Mouse (Mus musculus) testis, adult 2 months (tissue): Measurements from ENCODE around the gene Map2k6. TPM values are rescaled to one million over a fixed set of nuclear protein-coding genes. Genes with fewer than 3 reads are reported as not detected.

Experiments used
- H3K27ac ChIP-seq: fragments of 200-500 bp; 2 replicates; pipeline ENCODE4 v1.5.1; 2012; ENCODE audit warnings: low read depth, low read length; ENCODE audit not compliant: control insufficient read depth, insufficient read depth
- H3K27me3 ChIP-seq: fragments of 200-500 bp; 2 replicates; pipeline ENCODE4 v1.6.1; 2012; ENCODE audit warnings: mild to moderate bottlenecking, low read length, moderate library complexity; ENCODE audit not compliant: control insufficient read depth, insufficient read depth
- H3K36me3 ChIP-seq: fragments of 200-500 bp; 2 replicates; pipeline ENCODE4 v1.6.1; 2012; ENCODE audit warnings: mild to moderate bottlenecking, low read length; ENCODE audit not compliant: control insufficient read depth, insufficient read depth
- H3K4me1 ChIP-seq: fragments of 200-500 bp; 2 replicates; pipeline ENCODE4 v1.6.1; 2012; ENCODE audit warnings: low read length; ENCODE audit not compliant: control insufficient read depth, insufficient read depth
- H3K4me3 ChIP-seq: fragments of 200-500 bp; 2 replicates; pipeline ENCODE4 v1.5.1; 2012; ENCODE audit warnings: low read depth, mild to moderate bottlenecking, low read length, moderate library complexity, mixed read lengths; ENCODE audit not compliant: control insufficient read depth
- CTCF ChIP-seq: fragments of 200-500 bp; IDR thresholded peaks from 2 replicates; pipeline ENCODE4 v1.5.1; 2012; ENCODE audit warnings: low read depth, mild to moderate bottlenecking, inconsistent platforms, low read length, moderate library complexity; ENCODE audit not compliant: control insufficient read depth, insufficient read depth, insufficient replicate concordance
- POLR2A ChIP-seq: fragments of 200-500 bp; IDR thresholded peaks from 2 replicates; pipeline ENCODE4 v1.6.1; 2012; ENCODE audit warnings: low read depth, mild to moderate bottlenecking, inconsistent platforms, low read length, moderate library complexity; ENCODE audit not compliant: control insufficient read depth
- polyA plus RNA-seq: library from polyadenylated mRNA; depleted of rRNA; stranded (reverse); fragments of >200 nt; gene quantifications from 2 replicates; pipeline ENCODE4 v1.2.3, GENCODE M21; 2012

The Map2k6 gene
- polyA plus RNA-seq, 1 experiment = 0.68 TPM

GRCm38 (mm10) chr11:110463801-110464200 lies 64.9 kb downstream of the Map2k6 start:
- no peaks in the 10 kb centered on the region for H3K36me3 ChIP-seq
- no peak overlapping the region for H3K4me3 ChIP-seq
- no peaks in the 10 kb centered on the region for H3K4me1 ChIP-seq
- H3K27me3 ChIP-seq = no peaks in the 10 kb centered on the region
- no peak overlapping the region for H3K27ac ChIP-seq
- TF ChIP-seq CTCF (no peak), POLR2A (no peak)

GRCm38 (mm10) chr11:110469054-110469453 lies 70.1 kb downstream of the Map2k6 start:
- no peaks in the 10 kb centered on the region for H3K36me3 ChIP-seq
- no peak overlapping the region for H3K27ac ChIP-seq
- no peaks in the 10 kb centered on the region for H3K27me3 ChIP-seq
- no peaks in the 10 kb centered on the region for H3K4me1 ChIP-seq
- no peak for TF ChIP-seq POLR2A
- TF ChIP-seq CTCF = no peak
- H3K4me3 ChIP-seq = no peak overlapping the region

- Histone ChIP-seq H3K27ac (no peak overlapping the region), H3K4me1 (no peaks in the 10 kb centered on the region), H3K4me3 (no peak overlapping the region), H3K27me3 (no peaks in the 10 kb centered on the region), H3K36me3 (no peaks in the 10 kb centered on the region)
- no peak for TF ChIP-seq POLR2A
- no peak for TF ChIP-seq CTCF
These were observed 71.8 kb downstream of the Map2k6 start for GRCm38 (mm10) chr11:110470561-110471273.

GRCm38 (mm10) chr11:110471362-110471761 lies 72.4 kb downstream of the Map2k6 start:
- H3K4me1 ChIP-seq = no peaks in the 10 kb centered on the region
- H3K27me3 ChIP-seq = no peaks in the 10 kb centered on the region
- no peaks in the 10 kb centered on the region for H3K36me3 ChIP-seq
- H3K4me3 ChIP-seq = no peak overlapping the region
- no peak for TF ChIP-seq POLR2A
- TF ChIP-seq CTCF = no peak
- H3K27ac ChIP-seq = no peak overlapping the region

GRCm38 (mm10) chr11:110472078-110472477 lies 73.2 kb downstream of the Map2k6 start:
- H3K36me3 ChIP-seq = no peaks in the 10 kb centered on the region
- no peak overlapping the region for H3K27ac ChIP-seq
- no peaks in the 10 kb centered on the region for H3K27me3 ChIP-seq
- TF ChIP-seq POLR2A (no peak), CTCF (no peak)
- no peak overlapping the region for H3K4me3 ChIP-seq
- no peaks in the 10 kb centered on the region for H3K4me1 ChIP-seq

- H3K4me3 ChIP-seq = no peak overlapping the region
- no peaks in the 10 kb centered on the region for H3K36me3 ChIP-seq
- no peak overlapping the region for H3K27ac ChIP-seq
- no peaks in the 10 kb centered on the region for H3K4me1 ChIP-seq
- H3K27me3 ChIP-seq = no peaks in the 10 kb centered on the region
- TF ChIP-seq POLR2A = no peak
- no peak for TF ChIP-seq CTCF
These were observed 74.6 kb downstream of the Map2k6 start for GRCm38 (mm10) chr11:110473495-110473894.

GRCm38 (mm10) chr11:110476361-110477151 lies 77.6 kb downstream of the Map2k6 start:
- Histone ChIP-seq H3K27ac (no peak overlapping the region), H3K36me3 (no peaks in the 10 kb centered on the region), H3K27me3 (no peaks in the 10 kb centered on the region), H3K4me3 (no peak overlapping the region), H3K4me1 (no peaks in the 10 kb centered on the region; the same call in 1 of the 2 replicates)
- TF ChIP-seq POLR2A = no peak
